Mouse (Mus musculus): ENCODE measurements around the gene Spag17.
A peak's percentile ranks its signal among the peaks of the same experiment; 100 is the strongest.

Gene Spag17

DNA sequence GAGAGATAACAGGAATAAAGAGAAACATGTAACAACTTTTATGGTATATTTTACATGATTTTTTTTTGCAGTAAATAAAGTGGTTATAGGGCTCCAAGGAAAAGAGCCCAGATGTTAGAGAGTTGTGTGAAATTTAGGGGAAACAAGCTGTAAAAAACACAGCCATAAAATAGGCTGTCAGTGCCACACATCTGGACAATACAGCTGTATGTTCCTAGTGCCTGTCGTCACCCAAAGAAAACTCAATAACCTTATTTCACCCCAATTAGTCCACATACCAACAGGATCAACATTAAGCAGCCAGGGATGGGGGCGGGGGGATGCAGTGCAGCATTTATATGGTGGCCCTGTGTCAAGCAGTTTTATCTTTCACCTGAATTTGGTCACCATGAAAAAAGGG is 81.1 kb downstream of the Spag17 start:
- no peak for DNase-seq

DNA sequence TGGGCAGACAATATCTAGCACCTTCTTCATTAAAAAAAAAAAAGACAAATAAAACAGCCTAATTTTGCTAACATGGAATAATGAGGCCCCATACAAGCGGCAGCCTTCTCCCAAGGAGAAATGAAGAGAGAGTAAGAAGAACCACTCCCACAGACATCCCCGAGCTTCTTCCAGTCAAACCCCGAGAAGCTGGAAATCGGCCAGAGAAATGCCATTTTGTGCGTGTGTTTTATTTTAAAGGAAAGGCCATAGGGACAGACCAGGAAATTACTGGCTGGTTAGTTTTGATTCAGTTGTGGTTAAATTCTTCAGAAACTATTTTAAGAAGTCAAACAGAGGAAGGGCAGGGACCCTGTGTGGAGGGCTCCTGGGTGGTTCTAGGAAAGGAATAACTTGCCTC is 85.6 kb downstream of the Spag17 start:
- DNase-seq: no peak

DNA sequence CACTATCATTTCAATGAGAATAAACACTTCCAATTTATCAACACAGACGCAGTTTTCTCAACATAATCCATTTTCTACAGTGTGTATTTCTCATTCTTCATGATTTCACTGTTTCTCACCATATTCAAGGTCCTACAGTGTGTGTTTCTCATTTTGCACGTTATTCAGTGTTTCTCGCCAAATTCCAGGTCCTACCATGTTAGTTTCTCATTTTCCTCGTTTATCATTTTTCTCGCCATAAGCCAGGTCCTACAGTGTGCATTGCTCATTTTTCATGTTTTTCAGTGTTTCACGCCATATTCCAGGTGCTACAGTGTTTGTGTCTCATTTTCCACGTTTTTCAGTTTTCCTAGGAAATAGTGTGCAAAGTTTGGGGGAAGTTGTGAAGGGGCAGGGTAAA is 95.8 kb downstream of the Spag17 start:
- no peak for DNase-seq

DNA sequence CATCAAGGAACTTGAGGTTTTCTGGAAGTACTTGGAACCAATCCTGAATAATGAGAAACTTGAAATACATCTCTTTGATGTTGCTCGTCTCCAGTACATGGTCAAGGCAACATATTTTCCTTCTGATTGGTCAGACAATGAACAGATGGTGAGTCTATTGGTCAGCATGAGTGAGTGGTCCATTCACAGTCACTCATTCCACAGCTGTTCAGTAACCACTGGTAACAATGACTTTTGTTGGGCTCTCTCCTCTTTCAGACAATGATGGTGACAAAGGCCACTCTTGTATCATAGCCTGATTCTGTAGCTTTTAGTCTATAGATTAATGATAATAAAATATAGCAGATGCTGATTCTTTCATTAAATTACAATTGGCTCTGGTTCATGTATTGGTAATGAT is 119.5 kb downstream of the Spag17 start:
- DNase-seq: no peak

DNA sequence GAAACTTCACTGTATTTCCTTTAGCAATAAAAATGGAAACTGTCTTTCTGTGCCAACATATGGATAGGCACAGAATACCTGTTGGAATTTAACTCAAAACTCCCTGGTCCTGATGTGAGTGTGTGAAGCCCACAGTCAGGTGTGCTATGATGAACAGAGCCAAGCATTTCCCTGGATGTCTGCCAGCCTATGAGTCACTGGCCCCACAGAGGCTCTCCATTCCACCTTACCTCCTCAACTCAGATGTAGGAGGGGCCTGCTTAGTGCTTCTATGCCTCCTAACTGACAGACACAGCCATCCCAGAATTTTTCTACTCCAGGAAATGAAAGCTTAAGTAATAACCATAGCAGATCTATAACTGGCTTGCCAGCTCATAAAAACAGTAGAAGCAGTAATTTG is 124.6 kb downstream of the Spag17 start:
- no peak for DNase-seq

DNA sequence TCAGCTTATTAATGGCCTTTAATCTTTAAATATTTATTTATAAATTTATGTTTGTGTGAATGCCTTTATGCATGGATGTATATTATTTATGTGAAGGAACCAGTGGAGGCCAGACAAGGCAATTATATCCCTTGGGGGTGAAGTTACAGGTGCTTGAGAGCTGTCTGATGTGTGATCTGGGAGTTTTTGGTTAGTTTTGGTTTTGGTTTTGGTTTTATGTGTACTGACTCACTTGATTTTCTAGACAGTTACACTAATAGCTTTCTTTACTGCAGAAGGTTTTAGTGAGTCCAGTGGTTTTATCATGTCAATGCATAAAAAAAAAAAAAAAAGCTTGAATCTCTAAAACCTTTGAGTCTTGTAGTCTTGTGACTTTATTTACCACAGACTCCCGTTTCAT is 128.9 kb downstream of the Spag17 start:
- no peak for DNase-seq

DNA sequence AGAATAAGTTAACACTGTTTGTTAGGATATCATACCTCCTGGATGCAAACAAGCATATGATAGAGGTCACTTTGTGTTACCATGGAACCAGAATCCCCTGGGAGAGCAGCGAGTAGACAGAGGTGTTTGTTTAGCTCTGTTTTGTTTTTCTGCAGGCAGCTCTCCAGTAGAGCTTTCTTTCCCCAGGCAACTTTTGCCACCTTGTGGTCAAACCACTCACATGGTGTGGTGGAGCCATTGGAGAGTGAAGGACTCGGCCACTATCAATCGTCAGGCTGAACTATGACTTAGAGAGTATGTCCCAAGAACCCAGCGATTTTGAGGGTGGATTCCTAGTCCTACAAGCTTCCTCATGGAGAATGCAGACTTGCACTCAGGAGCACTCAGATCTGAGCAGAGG is 146.1 kb downstream of the Spag17 start:
- DNase-seq: no peak

DNA sequence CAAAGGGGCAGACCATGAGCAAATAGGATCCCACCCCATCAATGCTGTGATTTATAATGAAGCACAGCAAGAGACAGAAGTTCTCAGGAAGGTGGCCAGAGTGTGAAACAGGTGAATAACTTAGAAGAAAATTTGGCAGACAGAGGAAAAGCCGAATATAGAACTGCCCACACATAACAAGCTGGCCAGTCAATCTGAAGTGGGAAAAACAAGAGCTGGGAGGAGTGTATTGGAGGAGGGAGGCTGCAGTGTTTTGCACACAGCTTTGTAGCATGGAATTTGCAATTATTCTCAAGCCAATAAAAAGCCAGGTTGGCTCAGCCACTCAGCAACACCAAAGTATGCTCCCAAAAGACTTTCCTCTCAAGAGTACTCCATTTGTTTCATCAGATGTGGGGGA is 147.8 kb downstream of the Spag17 start:
- peak; percentile 28 for DNase-seq

DNA sequence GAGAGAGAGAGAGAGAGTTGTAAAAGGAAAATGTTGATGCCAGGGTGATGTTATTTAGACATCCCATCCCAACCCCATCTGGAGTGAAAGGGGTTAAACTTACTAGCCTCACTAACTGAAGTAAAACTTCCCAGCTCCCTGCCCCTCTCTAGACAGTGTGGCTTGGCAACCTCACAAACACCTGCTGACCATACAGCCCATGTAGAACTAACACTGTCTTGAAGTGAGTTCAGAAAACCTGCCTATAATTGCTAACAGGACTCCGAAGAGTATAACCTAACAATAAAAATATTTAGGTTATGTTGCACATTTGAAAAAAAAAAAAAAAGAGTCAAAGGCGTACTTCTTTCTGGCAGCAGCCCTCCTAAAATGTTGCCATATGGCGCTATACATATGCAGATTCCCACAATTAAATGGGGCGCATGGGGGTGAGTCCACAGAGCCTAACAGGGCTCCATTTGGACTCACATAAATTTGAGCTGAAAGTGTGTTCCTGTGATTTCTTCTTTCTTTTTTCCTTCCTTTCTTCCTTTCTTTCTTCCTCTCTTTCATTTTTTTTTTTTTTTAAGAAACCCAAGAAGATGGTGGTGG is 149.3 kb downstream of the Spag17 start:
- DNase-seq: peak; percentile 29

DNA sequence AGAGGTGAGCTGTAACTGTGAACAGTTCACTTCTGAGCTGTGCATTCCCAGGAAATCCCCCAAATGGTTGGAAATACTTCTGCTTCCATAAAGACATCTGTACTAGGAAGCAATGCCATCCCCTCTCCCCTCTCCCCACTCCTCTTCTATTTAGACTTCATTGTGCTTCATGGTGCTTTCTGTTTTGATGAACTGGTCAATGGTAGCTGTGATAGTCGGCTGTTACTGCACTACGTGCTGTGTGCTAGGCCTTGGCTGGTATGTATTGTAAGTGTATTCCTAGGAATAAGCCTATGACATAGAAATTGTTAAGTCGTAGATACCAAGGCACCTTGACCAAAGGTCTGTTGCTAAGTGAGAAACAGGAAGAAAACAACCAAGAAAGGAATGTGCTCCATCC is 149.9 kb downstream of the Spag17 start:
- DNase-seq: no peak

DNA sequence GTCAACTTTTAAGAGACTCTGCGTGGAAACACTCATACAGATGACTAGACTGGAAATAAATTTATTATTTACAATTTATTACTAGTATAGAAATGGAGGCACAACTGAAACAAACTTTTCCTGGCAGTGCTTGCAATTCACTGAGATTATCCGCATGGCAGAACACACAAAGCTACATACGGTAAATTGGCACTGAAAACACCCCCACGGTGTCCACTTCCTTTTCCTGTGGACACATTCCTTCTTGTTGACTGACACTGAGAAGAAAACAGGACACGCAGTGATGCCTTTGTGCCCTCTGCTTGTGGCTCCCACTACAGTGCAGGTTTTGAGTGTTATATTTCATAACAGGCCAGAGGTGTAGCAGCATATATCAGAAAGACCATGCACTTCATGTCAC is 151.6 kb downstream of the Spag17 start:
- no peak for DNase-seq

DNA sequence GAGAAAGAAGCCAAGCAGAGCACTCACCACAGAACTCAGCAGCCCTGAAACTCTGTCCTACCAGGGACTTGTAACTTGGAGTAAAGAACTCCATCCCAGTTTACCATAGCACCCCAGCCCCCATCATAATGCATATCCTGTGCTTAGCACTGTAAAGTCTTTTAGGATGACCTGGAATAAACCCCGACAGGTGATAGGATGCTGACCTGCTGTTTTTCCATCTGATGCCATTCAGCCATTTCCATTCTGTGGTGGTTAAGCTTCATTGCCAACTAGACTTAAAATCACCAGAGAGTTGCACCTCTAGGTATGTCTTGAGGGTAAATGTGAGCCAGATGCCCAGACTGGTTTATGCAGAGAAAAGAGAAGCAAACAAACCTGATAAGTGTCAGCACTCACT is 189.2 kb downstream of the Spag17 start:
- DNase-seq: no peak

DNA sequence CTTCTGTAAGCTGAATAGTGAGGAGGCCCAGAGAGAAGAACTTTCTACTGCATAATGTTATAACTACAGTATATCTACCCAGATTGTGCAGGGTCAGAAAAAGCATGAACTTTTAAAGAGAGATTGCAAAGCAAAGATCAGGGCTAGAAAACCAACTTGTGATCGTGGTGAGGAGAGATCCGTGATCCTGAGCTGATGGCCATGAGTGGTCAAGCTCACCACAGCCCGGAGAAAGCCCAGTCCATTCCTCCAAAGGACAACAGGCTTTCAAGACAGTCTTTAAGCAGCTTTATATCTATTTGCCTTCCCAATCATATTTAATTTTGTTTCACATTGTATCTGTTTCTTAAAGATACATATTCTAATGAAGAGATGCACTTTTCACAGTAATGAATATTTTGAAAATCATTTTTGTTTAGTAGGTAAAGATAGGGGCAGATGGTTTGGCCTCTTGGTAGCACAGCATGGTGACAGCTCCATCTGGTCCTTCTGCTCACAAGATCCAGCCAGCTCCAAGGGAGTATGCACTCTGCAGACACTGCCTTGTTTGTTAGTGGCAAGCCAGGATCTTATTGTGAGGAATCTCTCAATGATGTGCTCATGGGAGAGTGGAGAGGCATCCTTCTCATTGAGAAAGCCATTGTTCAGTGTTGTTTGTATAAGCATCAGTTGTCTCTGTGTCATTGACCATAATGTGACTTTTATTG is 217.3 kb downstream of the Spag17 start:
- no peak for DNase-seq

DNA sequence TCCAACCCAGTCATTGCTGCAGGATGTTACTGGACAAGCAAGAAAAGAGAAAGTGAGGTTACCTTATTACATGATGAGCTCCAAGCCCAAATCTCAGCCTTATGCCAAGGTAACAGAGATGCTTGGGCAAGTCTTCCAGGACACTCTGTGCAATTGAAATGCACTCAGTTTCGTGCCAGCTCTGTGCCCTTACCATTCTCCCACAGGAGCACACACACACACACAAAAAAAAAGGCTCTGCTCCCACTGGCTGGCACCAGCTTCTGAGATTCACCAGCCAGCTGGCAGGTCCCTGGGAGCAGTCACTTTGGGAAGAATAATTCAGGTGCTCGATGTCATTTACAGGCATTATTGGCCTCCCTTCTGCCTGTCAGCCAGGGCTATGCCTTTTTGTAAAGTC is 221.5 kb downstream of the Spag17 start:
- DNase-seq: no peak

DNA sequence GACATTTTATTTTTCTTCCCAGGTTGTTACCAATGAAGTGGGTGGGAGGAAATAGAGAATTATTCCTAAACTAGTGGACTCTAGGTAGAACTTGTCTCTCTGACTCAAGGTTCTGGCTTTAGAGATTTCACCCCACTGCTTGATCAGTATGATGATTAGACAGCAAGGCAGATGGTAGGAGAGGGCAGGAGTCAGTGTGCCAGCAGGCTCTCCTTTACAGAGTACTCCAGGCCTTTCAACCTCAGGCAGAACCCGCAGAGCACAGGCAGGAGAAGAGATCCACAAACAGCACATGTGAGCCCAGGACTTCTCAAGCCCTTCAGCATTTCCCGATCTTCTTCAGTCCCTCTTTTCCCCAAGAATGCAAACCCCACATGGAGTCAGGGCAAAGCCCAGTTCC is 233.5 kb downstream of the Spag17 start:
- DNase-seq: no peak

DNA sequence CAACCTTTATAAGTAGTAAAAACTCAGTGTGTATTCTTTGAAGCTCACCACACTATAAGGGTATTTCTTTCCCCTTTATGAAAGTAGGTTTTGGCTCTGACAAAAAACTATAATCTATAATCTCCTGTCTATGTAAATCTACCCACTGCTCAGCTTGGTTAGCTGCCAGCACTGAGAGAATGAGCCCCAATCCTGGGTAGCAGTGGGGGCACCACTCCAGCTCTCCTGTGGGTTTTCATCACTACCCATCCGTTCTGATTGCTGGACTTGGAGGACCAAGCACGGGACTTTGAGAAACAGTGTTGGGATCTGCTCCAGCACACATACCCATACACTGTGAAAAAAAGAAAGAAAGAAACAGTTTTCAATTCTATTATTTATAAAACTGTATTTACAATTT is 236.8 kb downstream of the Spag17 start:
- no peak for DNase-seq

DNA sequence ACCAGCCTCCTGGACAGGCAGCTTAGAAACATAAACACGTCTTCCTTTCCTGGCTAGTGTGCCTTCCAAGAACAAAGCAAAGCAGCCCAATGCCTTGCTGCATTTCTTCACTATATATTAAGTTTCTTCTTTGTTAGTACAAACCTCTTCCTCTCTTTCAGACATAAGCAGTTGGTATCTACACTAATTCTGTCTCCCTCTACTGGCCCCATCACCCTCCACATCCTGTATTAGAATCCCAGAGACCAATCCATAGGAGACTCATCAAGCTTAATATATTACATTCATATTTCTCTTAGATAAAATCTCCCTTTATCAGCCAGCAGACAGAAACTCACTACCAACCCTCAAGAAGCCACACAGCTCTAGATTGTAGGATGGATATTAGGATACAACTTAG is 237.2 kb downstream of the Spag17 start:
- no peak for DNase-seq

DNA sequence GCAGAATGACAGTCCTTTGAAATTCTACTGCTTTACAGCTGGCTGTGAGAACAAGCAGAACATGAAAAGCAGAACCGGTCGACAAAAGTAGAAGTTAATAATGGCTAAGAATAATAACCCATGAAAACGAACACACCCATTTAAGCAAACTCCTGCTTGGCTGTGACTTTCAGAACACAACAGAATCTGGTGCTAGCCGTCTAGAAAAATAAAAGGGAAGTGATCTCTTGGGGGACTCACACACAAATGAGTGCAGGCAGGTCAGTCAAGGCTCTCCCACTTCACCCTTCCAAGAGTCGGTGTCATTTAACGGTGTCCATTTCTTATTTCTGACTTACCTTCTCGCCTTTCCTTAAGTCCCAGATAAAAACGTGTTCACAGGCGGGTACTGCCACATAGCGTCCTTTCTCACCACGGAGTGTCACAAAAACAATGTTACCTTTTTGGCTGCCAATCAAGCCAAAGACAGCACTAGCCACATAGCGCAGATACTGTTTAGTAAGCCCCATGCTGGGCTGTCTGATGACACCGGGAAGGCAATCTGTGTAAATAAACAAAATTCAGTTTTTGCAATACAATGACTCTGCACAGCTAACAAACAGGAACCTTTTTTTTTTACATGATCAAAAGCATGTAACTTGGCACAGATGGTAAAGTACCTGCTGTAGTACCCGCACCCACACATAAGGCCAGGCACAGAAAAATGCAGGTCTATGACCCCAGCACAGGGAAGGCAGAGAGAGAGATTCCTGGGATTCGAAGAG is 275.7 kb downstream of the Spag17 start:
- no peak for DNase-seq

DNA sequence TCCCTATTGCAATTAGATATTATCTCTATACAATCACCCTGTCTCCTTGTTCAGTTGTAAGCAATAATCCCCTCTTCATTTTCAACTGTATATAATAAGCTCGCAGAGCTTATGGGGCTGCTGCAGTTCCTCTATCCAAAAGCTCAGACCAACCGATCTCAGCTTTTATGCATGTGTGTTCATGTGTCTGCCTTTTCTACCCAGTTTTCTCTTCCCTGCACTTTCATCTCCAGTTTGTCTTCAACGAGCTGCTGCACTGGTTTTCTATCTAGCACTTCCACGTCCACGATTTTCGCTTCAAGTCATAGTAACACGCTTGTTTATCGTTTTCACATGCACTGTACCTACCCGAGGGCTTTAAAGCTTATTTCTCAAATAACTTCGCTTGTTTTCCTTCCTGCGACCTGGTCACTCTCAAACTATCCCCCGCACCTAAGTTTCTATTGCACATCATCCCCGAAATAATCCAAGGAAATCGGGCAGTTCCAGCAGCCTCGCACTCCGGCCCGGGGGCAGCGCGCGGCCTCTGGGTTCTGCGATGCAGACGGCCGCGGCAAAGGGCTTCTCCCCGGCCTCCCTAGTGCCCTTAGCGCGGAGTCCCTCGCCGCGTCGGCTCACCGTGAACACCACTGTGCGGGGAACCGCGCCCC is 276.6 kb downstream of the Spag17 start:
- no peak for DNase-seq

DNA sequence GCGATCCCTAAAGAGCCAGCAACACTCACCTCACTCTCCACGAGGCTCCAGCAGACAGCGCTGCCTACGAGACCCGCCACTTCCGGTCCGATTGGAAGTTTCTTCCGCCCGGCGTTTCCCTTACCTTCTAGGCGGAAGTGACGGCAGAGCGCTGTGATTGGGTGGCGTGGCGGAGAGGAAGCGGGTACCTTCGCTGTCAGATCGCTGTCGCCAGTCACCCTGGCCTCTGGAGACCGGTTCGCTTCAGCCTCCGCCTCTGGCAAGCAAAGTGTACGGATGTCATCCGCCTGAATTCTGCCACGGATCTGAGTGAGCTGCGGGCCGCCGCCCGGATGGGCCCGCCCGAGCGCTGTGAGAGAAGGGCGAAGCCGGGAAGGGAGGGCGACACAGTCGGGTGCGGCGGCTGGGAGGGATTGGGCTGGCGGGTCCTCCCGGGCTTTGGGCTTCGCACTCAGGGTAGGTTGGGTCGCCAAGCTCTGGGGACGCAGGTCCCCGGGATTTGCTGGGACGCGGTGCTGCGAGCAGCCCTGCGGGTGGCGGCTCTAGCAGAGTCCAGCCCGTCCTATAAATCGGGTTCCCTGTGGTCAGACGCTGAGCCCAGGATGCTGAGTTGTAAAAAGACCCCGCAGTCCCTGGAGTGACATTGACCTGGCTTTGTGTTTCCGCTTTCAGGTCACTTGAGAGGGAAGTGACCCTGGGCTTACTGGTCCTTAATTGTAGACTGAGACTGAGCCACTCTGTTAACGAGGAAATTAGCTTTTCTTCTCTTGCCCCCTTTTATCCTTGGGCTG is 277.3 kb downstream of the Spag17 start, which contains the start of the genes Gdap2 and Wdr3:
TSS of gene Gdap2 (plus strand) at position 67 of the 791 bp plus-strand sequence.
TSS of gene Wdr3 (minus strand) at position 93 of the 791 bp plus-strand sequence.
- DNase-seq: peak; percentile 96

DNA sequence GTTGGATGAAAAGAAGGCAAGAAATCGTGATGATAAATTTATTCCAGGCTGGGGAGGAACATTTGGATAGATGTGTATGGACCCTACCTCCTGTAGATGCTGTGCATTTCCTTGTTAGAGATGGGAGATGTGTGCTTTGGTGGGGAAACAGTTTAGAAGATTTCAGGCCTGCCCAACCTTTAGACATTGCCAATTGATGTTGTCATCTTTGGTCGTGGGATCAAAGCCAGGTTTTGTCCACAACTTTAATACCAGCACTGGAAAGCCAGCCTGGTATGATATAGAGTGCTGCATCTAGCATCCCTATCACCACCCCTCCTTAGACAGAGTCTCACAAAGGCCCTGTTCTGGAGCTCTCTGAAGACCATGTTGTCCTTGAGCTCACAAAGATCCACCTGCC is 278.4 kb downstream of the Spag17 start:
- DNase-seq: no peak

DNA sequence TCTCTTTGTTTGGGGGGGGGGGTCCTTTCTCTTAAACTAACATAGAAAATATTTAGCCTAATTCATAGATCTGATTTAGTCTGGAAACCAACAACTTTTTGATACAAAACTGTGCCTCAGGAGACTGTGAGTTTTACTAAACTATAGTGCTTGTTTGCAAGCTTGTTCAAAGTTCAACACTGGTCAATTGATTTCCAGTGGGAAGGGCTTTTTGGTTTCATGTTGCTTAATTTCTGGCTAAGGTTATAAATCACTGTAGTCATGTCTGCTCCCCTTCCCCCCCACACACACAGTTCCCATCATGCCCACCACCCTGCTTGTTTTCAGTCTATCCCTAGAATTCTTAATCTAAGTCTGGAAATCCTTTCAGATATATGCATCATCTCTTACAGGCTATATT is 279.8 kb downstream of the Spag17 start:
- no peak for DNase-seq

DNA sequence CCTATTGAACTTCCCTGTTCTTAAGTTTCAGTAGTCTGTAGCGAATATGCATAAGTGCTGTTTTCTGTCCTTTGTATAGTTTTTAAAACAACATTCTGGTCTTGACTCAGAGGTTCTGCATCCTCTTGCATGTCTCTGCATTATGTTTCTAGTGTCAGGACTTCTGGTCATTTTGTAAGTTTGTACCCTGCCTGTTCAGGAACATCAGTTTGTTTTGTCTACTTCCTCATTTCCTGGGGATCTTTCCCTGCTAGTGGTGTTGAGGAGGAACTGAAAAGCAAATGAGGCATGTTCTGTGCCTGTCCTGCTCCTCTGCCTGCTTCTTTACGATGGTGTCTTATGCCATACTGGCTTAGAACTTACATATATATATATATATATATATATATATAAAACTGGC is 290.8 kb downstream of the Spag17 start:
- DNase-seq: no peak

Data from right cerebral cortex, adult 18-20 months (tissue).